Mouse (Mus musculus) embryonic facial prominence, embryonic 15.5 days (tissue): ENCODE data around the gene 2900026A02Rik. TPM values are rescaled to one million over a fixed set of nuclear protein-coding genes. Genes with fewer than 3 reads are reported as not detected.

ENCODE experiments used
- ATAC-seq: fragments of 200-750 bp; cut with Nextera tagmentation; 2 replicates; pipeline ENCODE4 v1.8.0; 2017; ENCODE audit warnings: low read depth, moderate TSS enrichment; ENCODE audit not compliant: insufficient number of reproducible peaks, low FRiP score, low TSS enrichment
- H3K27ac ChIP-seq: fragments of 300-500 bp; sonication (generic); replicated peaks from 2 replicates; pipeline ENCODE4 v1.5.1; 2015; ENCODE audit warnings: mild to moderate bottlenecking, inconsistent platforms
- H3K27me3 ChIP-seq: fragments of 300-500 bp; sonication (generic); 2 replicates; pipeline ENCODE4 v1.6.1; 2015; ENCODE audit warnings: inconsistent platforms
- H3K36me3 ChIP-seq: fragments of 300-500 bp; sonication (generic); 2 replicates; pipeline ENCODE4 v1.6.1; 2015; ENCODE audit warnings: mild to moderate bottlenecking, inconsistent platforms
- H3K4me1 ChIP-seq: fragments of 300-500 bp; sonication (generic); 2 replicates; pipeline ENCODE4 v1.6.1; 2015; ENCODE audit warnings: inconsistent platforms
- H3K4me2 ChIP-seq: fragments of 300-500 bp; sonication (generic); replicated peaks from 2 replicates; pipeline ENCODE4 v1.6.1; 2015; ENCODE audit warnings: mild to moderate bottlenecking, inconsistent platforms
- H3K4me3 ChIP-seq: fragments of 300-500 bp; sonication (generic); replicated peaks from 2 replicates; pipeline ENCODE4 v1.5.1; 2015; ENCODE audit warnings: mild to moderate bottlenecking, inconsistent platforms
- H3K9ac ChIP-seq: fragments of 300-500 bp; sonication (generic); 2 replicates; pipeline ENCODE4 v1.6.1; 2015; ENCODE audit warnings: inconsistent platforms
- H3K9me3 ChIP-seq: fragments of 300-500 bp; sonication (generic); replicated peaks from 2 replicates; pipeline ENCODE4 v1.6.1; 2016; ENCODE audit warnings: inconsistent platforms
- WGBS: fragments of 180-500 bp; shearing (Covaris S2); methylation state at CpG from one replicate; pipeline ENCODE4 v1.1.7; 2015; 5-methylcytosine and 5-hydroxymethylcytosine counted together
- polyA plus RNA-seq: library from polyadenylated mRNA; unstranded; fragments of >200 nt; fragmentation: Nextera tagmentation; extraction: Ambion mirVana; gene quantifications from 2 replicates; pipeline ENCODE4 v1.2.1, GENCODE M21; 2015

Gene 2900026A02Rik
- polyA plus RNA-seq, 1 experiment from 2014 or later: 14.2 TPM

DNA sequence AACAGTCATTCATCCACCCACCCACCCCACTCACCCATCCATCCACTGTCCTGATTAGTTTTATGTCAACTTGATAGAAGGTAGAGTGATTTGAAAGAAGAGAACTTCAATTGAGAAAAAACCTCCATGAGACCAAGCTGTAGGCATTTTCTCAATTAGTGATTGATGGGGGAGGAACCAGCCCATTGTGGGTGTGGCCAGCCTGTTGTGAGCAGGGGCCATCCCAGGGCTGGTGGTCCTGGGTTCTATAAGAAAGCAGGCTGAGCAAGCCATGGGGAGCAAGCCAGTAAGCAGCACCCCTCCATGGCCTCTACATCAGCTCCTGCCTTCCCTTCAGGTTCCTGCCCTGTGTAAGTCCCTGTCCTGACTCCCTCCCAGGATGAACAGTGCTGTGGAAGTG, 151.0 kb downstream of the 2900026A02Rik start, which contains the start of gene Crybb2:
TSS of gene Crybb2 (minus strand) at position 101 of the 400 bp plus-strand sequence.
- H3K9me3 ChIP-seq: no peaks in the 10 kb centered on the region
- ATAC-seq: no peak
- H3K4me2 ChIP-seq: no peak within 1 kb of the TSS
- H3K9ac ChIP-seq: no peak within 1 kb of the TSS
- H3K27ac ChIP-seq: no peak within 1 kb of the TSS
- H3K27me3 ChIP-seq: no peaks in the 10 kb centered on the region
- no peaks in the 10 kb centered on the region for H3K36me3 ChIP-seq
- no peak within 1 kb of the TSS for H3K4me3 ChIP-seq
- H3K4me1 ChIP-seq: no peaks in the 10 kb centered on the region

DNA sequence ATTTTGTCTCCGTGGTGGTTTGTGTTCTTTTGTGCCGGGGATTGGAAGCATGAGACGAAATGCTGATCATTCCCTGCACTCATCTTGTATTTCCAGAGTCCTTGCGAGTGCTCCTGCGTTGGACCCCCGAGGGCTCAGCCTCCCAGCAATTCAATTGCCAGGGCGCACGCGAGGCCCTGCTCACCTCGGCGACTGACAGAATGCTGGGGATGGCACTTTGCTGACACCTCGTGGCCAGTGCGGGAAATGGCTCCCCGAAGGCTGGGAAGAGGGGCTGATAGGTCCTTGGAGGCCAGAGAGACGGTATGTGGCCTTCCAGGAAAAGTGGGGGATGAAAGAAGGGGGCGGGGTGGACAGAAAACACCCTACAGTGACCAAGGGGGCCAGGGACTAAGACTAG, 166.7 kb downstream of the 2900026A02Rik start:
- WGBS: 3% methylated on average over 16 of the region's 16 CpGs
- no peak overlapping the region for H3K4me2 ChIP-seq
- no peaks in the 10 kb centered on the region for H3K9me3 ChIP-seq
- H3K4me3 ChIP-seq: no peak overlapping the region
- no peaks in the 10 kb centered on the region for H3K36me3 ChIP-seq
- H3K4me1 ChIP-seq: peaks cover 3% of the 10 kb centered on the region; the same call in 1 of the 2 replicates
- H3K9ac ChIP-seq: no peak overlapping the region
- H3K27me3 ChIP-seq: peaks cover 5% of the 10 kb centered on the region; the same call in 1 of the 2 replicates
- H3K27ac ChIP-seq: no peak overlapping the region
- ATAC-seq: no peak

DNA sequence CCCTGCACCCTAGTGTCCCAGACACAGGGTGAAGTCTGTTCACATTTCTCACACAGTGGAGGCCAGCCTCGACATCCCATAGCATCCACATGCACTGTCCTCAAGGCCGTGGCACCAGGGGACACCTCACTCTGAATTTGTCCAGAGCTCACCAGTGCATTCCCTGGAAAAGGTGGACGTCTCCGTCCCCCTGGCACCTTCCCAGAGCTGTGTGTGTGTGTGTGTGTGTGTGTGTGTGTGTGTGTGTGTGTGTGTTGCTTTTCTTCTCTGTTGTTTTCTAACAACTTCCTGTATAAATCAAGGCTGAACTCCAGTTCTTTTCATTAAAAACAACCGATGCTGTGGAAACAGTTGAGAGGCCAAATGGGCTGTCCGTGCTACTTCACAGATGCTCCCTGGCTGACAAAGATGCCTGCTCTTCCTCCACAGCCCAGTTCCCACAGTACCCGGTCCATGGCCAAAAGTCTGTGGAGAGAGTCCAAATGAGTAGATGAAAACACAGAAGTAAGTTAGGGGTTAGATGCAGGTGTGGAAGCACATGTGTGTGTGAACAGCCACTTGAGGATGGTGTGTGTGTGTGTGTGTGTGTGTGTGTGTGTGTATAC, 170.4 kb downstream of the 2900026A02Rik start:
- Histone ChIP-seq H3K27me3 (peaks cover 5% of the 10 kb centered on the region; the same call in 1 of the 2 replicates), H3K9ac (no peak overlapping the region), H3K9me3 (no peaks in the 10 kb centered on the region), H3K36me3 (no peaks in the 10 kb centered on the region), H3K4me2 (no peak overlapping the region), H3K4me3 (no peak overlapping the region), H3K4me1 (peaks cover 3% of the 10 kb centered on the region; the same call in 1 of the 2 replicates), H3K27ac (no peak overlapping the region)
- no peak for ATAC-seq
- WGBS: 63% methylated on average over 7 of the region's 7 CpGs

DNA sequence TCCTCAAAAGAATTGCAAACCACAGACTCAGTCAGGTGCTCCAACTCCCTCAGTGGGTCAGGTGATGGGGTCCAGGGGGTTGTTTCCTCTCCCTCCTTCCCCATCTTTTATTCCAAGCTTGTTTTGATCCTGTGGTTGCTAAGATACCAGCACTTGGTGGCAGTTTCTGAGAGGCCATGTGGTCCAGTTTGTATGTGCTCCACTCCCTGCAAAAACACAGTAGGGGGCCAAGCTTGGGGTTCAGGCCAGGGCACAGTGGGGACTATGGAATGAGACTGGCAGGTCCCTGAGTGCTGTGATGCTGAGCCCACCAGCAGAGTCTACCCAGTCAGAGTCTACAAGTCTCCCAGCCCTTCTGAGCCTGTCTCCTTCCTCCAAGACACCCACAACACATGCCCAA, 171.2 kb downstream of the 2900026A02Rik start:
- Histone ChIP-seq H3K4me3 (no peak overlapping the region), H3K27me3 (peaks cover 5% of the 10 kb centered on the region; the same call in 1 of the 2 replicates), H3K9ac (no peak overlapping the region), H3K9me3 (no peaks in the 10 kb centered on the region), H3K4me1 (peaks cover 3% of the 10 kb centered on the region; the same call in 1 of the 2 replicates), H3K36me3 (no peaks in the 10 kb centered on the region), H3K4me2 (no peak overlapping the region), H3K27ac (no peak overlapping the region)
- no peak for ATAC-seq

DNA sequence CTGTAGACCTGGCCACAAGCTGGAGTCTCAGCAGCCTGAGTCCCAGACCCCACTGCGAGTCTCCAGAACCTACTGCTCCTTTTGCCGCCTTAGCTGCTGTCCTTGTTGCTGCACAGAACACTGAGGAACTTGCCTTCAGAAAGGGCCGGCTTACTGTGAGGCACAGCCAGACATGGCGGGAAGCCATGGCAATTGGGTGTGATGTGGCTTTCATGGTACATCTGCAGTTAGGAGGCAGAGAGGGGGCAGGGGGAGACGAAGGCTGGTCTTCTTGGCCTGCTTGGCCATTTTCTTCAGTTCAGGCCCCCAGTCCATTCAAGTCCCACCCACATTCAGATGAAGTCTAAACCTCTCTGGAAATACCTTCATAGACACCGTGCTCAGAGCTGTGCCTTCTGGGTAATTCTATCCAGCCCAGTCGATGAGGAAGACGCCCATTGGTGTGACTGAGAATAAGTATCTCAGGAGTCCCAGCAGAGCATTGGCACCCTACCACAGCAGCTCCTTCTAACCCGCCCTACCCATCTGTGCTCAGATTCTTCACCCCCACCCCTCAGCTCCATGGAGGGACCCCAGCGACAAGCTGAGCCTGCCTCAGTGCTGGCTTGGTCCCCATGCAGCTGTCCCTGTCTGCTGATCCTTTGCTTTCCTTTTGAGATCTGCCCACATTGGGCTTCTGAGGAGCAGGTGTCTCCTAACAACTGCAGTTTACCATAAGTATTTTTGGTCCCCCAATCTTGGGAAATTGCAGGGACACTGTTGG, 175.3 kb downstream of the 2900026A02Rik start:
- Histone ChIP-seq H3K4me1 (peaks cover 6% of the 10 kb centered on the region; the same call in 1 of the 2 replicates), H3K27me3 (no peaks in the 10 kb centered on the region), H3K9me3 (no peaks in the 10 kb centered on the region), H3K27ac (no peak overlapping the region), H3K9ac (no peak overlapping the region), H3K4me3 (no peak overlapping the region), H3K36me3 (no peaks in the 10 kb centered on the region), H3K4me2 (no peak overlapping the region)
- WGBS: 79% methylated on average over 10 of the region's 10 CpGs
- ATAC-seq: peak; percentile 49; the same call in 1 of the 2 replicates

DNA sequence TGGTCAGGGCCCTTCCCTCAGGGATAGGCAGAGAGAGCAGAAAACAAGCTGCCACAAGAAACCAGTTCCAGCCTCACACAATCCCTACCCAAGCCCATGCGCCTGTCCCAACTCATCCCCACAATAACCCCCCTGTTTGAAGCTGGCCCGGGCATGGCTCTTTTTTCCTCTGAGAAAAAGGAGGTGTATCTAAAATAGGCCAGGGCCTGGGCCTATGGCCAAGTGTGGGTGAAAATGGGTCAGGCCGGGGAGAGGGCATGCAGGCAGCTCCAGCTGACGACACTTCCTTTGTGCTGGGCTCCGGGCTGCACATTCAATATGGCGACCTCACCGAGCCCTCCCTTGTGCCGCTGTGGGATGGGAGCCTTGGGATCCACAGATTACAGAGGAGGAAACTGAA, 177.5 kb downstream of the 2900026A02Rik start:
- H3K27me3 ChIP-seq: no peaks in the 10 kb centered on the region
- no peaks in the 10 kb centered on the region for H3K9me3 ChIP-seq
- H3K4me2 ChIP-seq: no peak overlapping the region
- H3K4me3 ChIP-seq: no peak overlapping the region
- peaks cover 6% of the 10 kb centered on the region; the same call in 1 of the 2 replicates for H3K4me1 ChIP-seq
- no peak for ATAC-seq
- 74% methylated on average over 8 of the region's 8 CpGs for WGBS
- no peak overlapping the region for H3K27ac ChIP-seq
- H3K36me3 ChIP-seq: no peaks in the 10 kb centered on the region
- H3K9ac ChIP-seq: no peak overlapping the region

DNA sequence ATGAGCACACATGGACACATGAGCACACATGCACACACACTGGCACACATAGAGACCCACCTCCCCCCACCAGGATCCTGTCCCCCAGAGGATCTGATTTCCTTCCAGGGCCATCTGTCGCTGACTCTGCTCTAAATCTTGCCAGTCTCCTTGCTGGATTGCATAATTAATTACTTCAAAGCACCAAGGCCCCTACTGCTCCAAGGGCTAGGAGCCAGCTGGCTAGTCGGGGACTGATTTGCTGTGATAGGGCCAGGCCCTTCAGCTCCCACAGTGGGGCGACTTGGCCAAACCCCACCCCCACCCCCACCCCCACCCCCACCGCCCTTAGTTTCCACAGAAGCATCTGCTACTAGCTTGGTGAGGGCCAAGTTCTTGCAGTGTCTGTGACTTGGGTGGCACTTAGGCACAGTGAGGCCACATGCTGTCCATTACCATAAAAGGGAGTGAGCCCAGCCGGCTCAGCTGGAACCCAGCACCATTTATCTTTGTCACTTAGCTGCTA, 179.4 kb downstream of the 2900026A02Rik start:
- ATAC-seq: peak; percentile 46; the same call in 1 of the 2 replicates
- Histone ChIP-seq H3K9ac (no peak overlapping the region), H3K4me2 (no peak overlapping the region), H3K4me3 (no peak overlapping the region), H3K27ac (no peak overlapping the region), H3K36me3 (no peaks in the 10 kb centered on the region), H3K4me1 (peaks cover 6% of the 10 kb centered on the region; the same call in 1 of the 2 replicates), H3K27me3 (no peaks in the 10 kb centered on the region), H3K9me3 (no peaks in the 10 kb centered on the region)
- 17% methylated on average over 5 of the region's 5 CpGs for WGBS

DNA sequence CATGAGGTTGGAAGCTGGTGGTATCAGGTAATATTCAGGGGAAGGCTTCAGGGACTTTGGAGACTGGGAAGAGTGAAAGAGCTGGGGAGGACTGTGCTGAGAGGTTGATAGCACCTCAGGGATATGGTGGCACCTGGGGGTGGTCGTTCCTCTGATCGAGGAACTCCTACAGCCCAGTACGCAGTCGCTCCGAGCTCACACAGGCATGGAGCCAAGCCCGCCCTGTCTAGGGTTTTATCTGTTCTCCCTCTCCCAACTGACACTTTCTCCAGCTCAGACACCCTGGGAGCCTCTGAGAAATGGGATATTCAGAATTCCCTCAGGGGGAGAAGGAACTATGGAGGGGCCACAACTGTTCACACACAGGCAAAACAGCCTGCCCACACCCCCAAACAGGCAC, 180.3 kb downstream of the 2900026A02Rik start:
- peaks cover 13% of the 10 kb centered on the region for H3K4me1 ChIP-seq
- no peak overlapping the region for H3K4me2 ChIP-seq
- no peaks in the 10 kb centered on the region for H3K9me3 ChIP-seq
- H3K4me3 ChIP-seq: no peak overlapping the region
- no peak for ATAC-seq
- H3K27me3 ChIP-seq: no peaks in the 10 kb centered on the region
- H3K27ac ChIP-seq: no peak overlapping the region; the same call in 1 of the 2 replicates
- H3K36me3 ChIP-seq: no peaks in the 10 kb centered on the region
- H3K9ac ChIP-seq: no peak overlapping the region
- 70% methylated on average over 6 of the region's 6 CpGs for WGBS

DNA sequence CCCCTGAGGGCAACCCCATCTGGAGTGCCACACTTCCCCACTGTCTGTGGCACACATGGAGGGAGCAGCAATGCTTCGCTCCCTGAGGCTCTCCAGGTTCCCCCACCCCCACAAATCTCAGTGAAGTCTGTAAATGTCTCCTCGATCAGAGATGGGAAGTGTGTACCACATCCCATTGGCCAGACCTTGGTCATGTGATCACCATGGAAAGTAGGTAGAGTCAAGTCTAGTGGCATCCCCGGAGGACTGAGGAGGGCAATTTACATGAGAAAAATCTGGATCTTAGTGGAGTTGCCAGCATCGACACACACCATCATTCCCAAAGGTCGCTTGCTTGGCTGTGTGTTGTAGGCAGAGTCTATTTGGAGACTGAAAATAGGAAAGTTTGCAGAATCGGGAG, 182.4 kb downstream of the 2900026A02Rik start:
- peaks cover 28% of the 10 kb centered on the region for H3K4me1 ChIP-seq
- H3K36me3 ChIP-seq: no peaks in the 10 kb centered on the region
- H3K9ac ChIP-seq: no peak overlapping the region
- no peak for ATAC-seq
- H3K27me3 ChIP-seq: no peaks in the 10 kb centered on the region
- no peak overlapping the region for H3K27ac ChIP-seq
- H3K9me3 ChIP-seq: no peaks in the 10 kb centered on the region
- 79% methylated on average over 6 of the region's 6 CpGs for WGBS
- H3K4me2 ChIP-seq: no peak overlapping the region
- no peak overlapping the region for H3K4me3 ChIP-seq
